Mouse (Mus musculus) adrenal gland, adult 2 months (tissue): ENCODE data around the gene Cbwd1. TPM values are rescaled to one million over a fixed set of nuclear protein-coding genes. Genes with fewer than 3 reads are reported as not detected.

Source experiments
- DNase-seq: peaks from one replicate; pipeline ENCODE4 v3.0.0; 2021
- polyA plus RNA-seq: library from polyadenylated mRNA; depleted of rRNA; stranded (reverse); fragments of >200 nt; gene quantifications from 2 replicates; pipeline ENCODE4 v1.2.3, GENCODE M21; 2012
- total RNA-seq, 2 experiments: library from RNA; stranded (reverse); gene quantifications; 2 replicates each; pipeline ENCODE4 v1.2.3; 2021

The Cbwd1 gene
- total and polyA plus RNA-seq, 3 experiments: 1.2 to 15.3 (median 8.8) TPM

DNA sequence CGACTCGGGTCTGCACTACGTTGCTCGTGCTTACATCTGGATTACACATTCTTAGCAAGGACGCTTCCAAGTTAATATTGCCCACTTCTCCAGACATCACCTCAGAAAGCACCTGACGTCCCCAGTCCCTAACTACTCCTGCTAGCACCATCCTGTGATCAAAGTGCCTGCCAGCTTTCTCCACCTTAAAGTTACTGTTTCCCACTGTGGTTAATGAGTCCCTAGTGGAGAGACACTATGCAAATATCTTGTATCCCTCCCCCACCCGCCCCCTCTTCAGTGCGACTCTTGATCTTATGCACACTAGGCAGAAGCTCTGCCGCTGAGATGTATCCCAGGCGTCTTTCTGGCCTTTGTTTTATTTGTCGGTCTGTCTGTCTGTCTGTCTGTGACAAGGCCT is 16.6 kb upstream of the Cbwd1 start:
- no peak for DNase-seq

DNA sequence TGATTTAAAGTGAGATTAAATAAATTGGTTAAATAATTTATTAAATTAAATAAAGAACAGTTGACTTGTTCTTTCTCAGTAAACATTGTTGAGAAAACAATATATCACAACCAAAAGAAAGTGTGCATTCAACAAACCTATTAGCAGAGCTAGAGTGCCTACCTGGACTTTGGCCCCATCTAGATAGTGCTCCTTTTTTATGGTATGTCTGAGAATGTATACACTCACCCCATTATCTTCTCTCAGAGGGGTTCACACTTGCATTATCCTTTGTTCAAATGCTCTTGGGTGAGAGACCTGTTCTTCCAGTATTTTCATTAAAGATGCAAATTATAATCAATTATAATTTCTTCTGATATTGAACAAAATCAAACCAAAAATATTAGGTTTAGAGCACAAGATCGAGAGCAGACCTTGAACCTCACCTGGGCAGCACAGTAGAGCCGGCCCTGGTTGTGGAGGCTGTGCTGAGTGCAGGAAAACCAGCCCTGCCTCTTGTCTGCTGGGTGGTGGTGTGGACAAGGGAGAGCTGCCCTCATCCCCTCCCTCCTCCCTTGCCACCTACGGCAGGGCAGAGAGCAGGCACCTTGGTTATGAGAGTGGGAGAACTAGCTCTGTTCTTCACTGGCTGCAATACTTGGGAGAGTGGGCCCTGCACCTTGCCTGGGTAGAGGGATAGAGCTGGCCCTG is 11.4 kb upstream of the Cbwd1 start:
- DNase-seq: no peak

DNA sequence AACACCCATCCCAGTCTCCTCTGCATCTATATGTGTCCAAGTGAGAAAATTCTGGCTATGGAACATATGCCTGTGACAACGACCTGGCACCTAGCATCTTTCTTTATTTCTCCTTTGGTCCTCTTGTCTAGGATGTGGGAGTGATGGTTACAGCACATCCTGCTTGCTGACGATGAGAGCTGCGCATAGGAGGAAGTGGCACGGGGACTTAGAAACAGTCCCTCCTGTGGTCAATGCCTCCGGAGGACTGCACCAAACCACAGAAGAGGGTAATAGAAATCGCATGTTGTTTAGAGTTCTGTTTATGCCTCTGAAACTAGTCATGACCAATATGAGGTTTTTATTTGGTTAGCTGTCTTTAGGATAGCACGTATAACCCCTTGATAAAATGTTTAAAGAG is 9.9 kb upstream of the Cbwd1 start:
- no peak for DNase-seq

DNA sequence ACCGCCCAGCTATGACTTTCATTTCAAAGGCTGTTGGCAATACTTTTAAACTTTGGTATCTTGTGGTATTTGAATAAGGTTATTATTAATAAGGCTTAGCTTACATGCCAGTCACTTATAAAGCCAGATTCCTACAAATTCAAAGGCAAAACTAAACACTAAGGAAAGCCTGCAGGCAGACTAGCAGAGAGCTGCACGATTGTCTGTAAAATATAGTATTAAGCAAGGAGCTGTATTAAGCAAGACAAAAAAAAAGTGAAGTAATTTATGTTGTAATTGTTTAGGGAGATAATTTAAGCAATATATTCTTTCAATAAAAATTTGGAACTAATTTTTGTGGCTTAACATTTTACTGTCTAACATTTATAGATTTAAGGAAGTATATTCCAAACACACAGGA is 5.5 kb upstream of the Cbwd1 start:
- no peak for DNase-seq

DNA sequence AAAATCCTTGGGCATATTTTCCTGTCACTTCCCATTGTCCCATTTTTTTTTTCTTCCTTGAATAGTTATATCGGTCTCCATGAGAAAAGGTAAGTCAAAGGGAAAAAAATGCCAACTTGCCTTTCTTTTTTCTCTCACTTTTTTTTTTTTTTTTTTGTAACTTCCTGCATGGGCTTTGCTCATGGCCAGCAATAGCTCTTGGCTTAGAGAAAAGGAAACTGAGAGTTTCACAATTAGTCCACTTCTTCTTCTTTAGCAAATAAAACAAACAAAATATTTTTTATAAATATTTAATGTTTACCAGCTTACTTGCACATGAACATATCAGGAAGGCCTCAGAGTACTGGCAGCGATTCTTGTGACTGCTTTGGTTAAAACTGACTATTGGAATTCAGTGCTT is 4.8 kb upstream of the Cbwd1 start:
- no peak for DNase-seq

DNA sequence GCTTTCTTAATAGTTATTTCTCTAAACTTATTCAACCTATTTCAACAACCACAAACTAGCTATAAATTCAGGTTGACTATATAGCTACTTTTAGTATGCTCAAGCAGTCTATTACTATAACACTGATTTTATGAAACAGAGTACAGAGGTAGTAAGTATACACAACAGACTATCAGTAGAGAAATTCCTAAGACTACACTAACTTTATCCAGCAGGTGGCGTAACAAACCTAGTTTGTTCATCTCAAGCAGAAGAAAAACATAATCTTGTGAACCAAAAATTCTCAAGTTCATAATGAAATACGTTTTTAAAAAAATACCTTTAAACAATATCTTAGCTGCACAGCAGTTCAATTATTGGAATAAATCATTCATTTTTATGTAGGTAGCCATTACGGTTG is 2.9 kb downstream of the Cbwd1 start:
- no peak for DNase-seq

DNA sequence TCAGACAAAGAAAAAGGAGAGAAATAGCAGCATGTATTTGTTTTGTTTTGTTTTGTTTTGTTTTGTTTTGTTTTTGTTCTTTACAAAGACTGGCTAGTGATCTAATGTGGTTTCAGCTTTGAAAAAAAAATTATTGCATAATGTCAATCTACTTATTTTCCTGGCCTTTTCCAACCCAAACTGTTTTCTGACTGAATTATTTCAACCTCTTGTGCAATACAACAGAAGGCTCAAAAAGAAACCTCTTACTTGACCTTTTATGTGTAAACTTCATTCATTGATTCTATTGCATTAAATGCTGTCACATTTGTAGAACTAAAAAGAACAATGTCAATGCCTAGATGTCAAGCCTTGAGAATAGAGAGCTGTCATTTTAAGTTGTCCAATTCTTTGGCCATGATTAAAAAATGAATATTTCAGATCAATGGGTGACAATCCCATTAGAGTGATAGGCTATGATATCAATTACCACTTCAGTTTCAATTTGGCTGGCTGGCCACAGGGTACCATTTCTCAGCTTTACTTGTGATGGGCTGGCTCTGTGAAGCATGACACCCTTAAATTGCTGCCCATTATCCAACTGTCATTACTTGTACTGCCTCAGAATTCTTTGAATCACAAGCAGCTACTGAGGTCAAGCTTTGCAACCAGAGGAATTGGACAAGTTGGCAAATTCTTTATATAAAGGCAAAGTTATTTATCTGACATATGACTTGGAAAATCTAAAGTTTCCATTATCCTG is 15.7 kb downstream of the Cbwd1 start:
- DNase-seq: no peak

DNA sequence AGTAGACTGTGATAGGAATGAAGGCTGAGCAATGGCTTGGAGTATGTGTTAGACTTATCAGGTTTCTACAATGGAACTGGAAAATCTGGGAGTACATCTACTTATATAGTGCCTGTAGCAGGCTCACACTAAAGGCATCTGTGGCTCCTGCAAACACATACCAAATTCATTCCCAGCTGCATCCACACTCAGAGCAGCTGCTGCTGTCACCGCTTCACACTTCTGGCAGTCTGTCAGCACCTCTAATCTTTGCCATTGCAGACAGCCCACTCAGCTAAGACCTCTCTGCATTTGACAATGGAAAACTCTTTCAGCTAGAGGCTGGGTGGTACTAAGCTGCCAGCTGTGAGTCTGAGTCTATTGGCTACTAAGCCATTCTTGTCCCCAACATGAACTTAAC is 24.3 kb downstream of the Cbwd1 start:
- DNase-seq: no peak

DNA sequence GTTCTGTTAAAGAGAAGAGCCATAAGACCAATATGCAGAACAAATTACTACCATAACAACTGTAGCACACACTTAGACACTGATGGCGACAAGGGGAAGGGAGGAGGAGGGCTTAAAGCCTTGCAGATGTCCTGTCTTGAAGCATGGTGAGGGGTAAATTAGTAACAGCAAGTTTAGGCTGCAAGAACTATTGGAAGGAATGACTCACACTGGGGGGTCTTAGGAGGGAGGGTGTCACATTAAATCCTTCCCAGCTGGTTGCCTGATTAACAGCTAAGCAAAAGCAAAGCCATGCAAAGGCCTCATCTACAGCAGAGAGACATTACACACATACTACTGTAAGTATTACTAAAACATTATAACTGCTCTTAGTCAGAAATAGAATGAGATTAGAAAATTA is 32.4 kb downstream of the Cbwd1 start:
- DNase-seq: no peak

DNA sequence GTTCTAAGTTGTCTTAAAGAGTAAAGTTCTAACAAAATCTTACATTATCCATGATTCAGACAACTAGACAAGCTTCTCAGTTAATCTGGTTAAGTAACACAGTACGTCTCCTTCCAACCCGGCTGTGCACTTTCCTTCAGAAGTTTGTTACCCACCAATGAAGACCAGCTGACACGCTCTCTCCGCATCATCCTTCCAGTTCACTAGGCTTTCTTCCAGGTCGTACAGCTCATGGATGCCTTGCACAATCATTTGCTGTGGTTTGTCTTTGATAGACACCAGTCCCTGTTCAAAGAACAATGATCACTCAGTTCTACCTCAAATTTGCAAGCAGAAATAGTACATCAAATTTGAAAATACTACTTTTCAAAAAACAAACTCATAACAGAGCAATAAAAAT is 40.5 kb downstream of the Cbwd1 start:
- peak; percentile 47 for DNase-seq

DNA sequence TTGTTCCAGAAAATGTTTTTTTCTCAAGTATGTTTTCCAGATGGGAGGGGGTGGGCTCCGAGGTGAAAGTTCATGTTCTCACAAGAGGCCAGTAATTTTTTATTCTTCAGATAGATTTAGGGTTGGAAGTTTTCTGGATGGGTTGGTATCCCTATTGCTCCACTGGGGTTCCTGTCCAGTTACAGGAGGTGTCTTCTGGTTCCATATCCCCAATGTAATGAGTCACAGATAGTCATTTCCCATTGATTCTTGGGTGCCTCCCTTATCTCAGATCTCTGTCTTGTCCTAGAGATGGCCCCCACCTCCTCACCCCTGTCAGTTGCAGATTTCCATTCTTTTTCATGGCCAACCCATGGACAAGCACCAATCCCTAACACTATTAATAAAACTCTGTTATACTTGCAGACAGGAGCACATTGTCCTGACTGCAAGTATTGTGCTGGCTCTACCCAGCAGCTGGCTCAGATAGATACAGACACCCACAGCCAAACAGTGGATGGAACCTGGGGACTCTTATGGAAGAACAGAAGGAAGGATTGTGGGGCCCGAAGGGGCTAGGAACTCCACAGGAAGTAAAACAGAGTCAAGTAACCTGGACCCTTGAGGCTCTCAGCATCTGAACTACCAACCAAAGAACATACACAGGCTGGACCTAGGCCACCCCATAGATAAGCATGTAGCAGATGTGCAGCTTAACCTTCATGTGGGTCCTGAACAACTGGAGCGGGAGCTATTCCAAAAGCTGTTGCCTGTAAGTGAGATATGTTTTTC is 52.8 kb downstream of the Cbwd1 start:
- DNase-seq: no peak

DNA sequence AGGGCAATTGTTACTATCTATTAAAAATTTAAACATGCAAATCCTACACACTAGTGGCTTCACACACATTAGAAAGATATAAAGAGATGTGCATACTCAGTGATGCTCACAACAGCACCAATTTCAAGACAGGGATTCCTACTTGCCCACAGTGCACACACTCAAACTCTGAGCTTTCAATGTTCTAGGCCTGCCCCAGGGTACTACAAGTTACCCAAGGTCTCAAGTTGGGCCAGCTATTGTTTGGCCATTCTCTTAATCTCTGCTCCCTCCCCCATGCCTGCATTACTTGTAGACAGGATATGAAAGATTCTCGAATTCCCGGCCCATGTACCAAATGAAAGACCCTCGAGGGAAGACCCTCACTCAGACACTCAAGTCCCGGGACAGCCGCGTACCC is 53.8 kb downstream of the Cbwd1 start:
- DNase-seq: no peak

DNA sequence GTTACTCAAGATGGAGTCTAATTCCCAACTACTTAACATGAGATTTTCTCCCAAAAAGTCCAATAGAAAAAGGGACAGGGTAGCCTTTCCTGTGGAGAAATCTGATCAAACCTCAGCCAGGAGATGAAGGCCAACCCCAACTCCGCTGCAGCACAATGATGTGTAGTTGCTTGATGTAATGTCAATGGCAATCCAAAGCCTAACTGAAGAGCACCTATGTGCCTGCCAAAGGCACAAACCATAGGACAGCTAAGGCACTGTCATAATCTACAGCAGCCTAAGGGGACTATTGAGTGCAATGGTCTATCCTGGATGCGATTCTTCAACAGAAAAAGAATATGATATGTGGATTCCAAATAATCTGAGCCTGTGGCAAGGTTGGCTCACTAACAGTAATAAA is 58.6 kb downstream of the Cbwd1 start:
- DNase-seq: no peak

DNA sequence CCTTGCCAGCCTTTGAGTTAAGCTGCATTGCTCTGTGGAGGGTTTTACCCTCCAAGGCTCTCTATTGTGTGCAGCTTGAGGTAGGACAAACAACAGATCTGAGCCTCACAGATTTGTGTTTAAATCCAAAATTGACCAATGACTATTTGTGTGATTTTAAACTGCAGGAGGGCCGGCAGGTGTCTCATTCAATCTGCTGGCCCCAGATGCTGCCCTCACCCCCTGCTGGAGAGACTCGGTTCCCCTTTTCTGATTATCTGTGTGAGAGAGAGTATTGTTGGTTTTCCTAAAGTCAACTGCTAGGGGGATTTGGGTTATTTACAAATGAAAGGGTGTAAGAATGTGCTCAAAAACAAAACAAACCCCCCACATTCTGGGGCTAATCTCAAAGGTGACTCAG is 59.2 kb downstream of the Cbwd1 start:
- no peak for DNase-seq

DNA sequence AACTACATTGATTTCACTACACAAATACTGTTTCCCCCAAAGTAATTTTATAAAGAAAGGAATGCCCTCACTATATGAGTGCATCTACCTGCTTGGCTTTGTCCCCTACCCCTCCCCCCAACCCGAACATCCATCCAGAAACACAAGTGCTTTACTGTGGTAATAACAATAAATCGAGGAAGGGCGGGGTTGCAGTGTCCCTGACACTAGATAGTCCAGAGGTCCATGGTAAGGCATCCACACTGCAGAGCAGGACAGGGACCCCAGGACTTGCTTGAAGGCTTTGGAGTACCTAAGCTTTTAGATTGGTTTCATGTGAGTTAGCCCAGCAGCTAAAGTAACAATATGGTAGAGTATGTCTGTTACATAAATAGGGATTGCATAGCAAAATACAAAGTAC is 59.7 kb downstream of the Cbwd1 start:
- DNase-seq: no peak

DNA sequence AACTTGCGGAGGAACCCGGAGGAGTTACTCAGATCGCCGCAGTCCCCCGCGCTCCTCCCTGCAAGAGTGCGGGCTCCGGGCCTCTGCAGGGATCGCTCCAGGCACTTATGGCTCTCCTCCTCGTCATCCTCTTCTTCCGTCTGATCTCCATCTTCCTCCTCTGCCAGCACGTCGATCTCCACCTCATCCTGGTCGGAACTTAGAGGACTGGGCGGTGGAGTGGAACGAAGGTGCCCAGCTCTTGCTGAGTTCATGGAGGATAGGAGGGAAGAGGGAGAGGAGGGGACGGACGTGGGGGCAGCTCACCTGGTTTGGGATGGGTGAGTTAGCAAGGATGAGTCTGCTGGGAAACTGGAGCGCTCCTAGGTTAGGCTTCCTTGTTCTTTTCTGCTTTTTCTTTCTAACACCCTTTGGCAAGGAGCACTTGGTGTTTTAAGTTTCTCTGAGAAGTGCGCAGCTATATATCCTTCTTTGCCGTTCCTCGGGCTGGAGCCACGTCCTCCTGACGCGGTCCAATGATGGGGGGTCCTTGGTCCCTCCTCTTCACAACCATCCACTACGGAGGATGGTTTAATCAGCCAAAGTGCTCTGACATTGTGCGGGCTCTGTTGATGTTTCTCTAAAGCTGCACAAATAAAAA is 60.7 kb downstream of the Cbwd1 start, which contains the start of gene Foxd4:
TSS of gene Foxd4 (minus strand) at position 617 of the 640 bp plus-strand sequence.
- DNase-seq: no peak

DNA sequence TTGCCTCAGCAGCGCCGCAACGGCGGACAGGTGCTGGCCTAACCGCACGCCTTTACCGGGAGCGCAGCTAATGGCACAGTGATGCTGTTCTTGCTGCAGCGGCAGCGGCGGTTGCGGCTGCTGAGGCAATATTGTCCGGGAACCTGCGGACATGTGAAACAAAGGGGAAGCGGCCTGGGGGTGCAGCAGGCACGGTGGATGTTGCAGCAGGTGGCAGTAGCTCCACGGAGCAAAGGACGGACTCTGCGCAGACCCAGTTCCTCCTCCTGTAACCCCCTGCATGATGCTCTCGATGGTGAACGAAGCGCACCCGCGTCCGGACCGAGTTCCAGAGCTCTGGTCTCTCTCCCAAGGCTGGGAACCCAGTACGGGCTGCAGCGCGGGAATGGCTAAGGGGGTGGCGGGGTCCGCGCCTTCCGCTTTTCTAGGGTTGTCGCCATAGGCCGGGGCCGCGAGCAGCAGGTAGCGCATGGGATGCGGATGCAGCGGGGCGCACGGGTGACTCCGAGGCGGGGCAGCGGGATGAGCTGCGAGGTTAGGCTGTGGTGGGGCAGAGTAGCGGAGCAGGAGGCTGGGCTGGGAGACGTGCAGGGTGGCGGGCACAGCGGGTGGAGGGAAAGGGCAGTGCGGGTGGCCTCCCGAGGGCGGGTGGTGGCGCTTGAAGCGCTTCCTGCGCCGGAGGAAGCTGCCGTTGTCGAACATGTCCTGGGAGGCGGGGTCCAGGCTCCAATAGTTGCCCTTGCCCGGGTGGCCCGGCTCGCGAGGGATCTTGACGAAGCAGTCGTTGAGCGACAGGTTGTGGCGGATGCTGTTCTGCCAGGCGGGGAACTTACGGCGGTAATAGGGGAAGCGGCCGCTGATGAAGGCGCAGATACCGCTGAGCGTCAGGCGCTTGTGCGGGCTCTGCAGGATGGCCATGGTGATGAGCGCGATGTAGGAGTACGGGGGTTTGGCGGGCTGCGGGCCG is 61.5 kb downstream of the Cbwd1 start:
- DNase-seq: peak; percentile 27

DNA sequence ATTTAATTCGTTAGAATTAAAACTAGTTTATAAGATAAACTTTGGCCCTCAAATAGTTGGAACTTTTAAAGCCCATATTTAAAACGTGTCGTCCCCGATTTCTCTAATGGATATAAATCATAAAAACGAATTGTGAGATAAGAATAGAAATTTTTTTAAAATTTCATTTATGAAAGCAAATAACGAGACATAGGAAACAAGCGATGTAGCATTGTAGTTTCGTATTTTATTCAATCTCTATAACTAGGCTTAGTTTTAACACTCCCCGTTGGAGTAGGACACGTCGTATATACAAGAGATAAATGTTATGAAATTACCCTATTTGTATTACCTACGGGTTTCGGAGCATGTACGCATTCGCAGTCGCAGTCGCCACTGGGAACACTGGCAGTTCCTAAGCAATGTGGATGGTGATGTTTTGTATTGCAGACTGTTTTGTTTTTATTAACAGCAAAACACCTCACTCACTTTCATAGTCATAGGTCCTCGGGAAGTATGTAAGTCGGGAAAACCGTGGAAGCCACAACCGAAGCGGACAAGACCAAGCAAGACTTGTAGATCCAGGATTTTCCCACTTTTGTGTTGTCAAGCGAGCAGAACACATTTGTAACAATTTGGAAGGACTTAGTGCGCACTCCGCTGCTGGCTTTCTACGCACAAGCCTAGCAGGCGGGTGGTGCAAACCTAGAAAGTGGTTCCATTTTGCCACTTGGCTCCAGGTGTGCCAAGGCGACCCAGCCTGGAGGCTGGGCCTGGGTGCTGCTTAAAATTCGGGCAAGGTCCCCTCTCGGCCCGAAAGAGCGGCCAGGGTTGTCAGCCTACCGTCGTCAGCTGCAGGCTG is 62.5 kb downstream of the Cbwd1 start:
- peak; percentile 8 for DNase-seq

DNA sequence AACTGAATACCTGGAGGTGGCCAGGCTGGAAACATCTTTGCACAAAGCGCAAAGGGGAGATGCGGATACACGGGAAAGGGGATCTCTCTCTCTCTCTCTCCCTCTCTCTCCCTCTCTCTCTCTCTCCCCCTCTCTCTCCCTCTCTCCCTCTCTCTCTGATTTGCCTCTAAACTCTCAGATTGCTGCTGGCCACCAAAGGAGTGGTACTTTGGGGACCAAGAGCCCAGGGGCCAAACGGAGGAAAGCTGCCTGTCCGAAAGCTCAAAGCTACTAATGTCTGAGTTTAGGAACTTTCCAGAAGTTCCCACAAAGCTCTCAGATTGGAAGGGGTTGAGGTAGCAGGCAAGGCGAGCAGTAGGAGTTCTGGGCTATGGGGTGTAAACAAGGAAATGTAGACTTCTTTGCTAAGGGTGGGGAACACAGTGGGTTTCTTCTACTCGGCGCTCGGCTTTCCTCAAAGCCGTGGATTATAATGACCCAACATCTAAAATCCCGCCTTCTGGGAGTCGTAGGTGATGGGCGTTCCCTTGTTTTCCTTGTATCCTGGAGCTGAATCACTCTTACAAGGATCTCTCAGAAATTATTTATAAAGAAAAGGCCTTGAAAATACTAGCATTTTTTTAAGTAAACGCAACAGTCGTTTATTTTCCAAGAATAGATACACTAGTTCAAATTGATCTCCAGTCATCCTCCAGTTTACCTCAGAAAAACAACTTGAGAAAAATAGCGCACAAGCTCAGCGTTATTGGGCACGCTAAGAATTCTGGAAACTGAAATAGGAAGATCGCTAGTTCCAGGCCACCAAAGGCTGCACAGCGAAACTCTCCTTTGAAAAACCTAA is 63.3 kb downstream of the Cbwd1 start:
- no peak for DNase-seq
